Mouse (Mus musculus): Measurements from ENCODE around the gene Cacna1c. TPM values are rescaled to one million over a fixed set of nuclear protein-coding genes. Genes with fewer than 3 reads are reported as not detected.

The Cacna1c gene
- polyA plus RNA-seq, 1 experiment from 2014 or later: 9.3 TPM

- H3K9ac ChIP-seq: no peak overlapping the region
- H3K4me1 ChIP-seq: peaks cover 33% of the 10 kb centered on the region
- H3K4me2 ChIP-seq: no peak overlapping the region
- no peaks in the 10 kb centered on the region for H3K36me3 ChIP-seq
- H3K4me3 ChIP-seq: no peak overlapping the region
- WGBS: 88% methylated on average over 3 of the region's 3 CpGs
- no peak for ATAC-seq (ENCODE audit: insufficient number of reproducible peaks, insufficient read depth, low FRiP score, low TSS enrichment, low read depth)
- no peaks in the 10 kb centered on the region for H3K9me3 ChIP-seq
- H3K27me3 ChIP-seq: no peaks in the 10 kb centered on the region
- no peak overlapping the region for H3K27ac ChIP-seq
These were observed 153.4 kb downstream of the Cacna1c start for GRCm38 (mm10) chr6:119042803-119043202.

GRCm38 (mm10) chr6:119040961-119041360, 155.3 kb downstream of the Cacna1c start:
- Histone ChIP-seq H3K4me2 (no peak overlapping the region), H3K4me1 (peaks cover 40% of the 10 kb centered on the region), H3K9me3 (no peaks in the 10 kb centered on the region), H3K4me3 (no peak overlapping the region), H3K36me3 (no peaks in the 10 kb centered on the region), H3K27me3 (no peaks in the 10 kb centered on the region), H3K27ac (no peak overlapping the region), H3K9ac (no peak overlapping the region)
- WGBS: 57% methylated on average over 7 of the region's 7 CpGs
- no peak for ATAC-seq (ENCODE audit: insufficient number of reproducible peaks, insufficient read depth, low FRiP score, low TSS enrichment, low read depth)

GRCm38 (mm10) chr6:119039815-119040214, 156.4 kb downstream of the Cacna1c start:
- Histone ChIP-seq H3K9me3 (0 out of 2 replicates have a peak, but pooled peaks cover under 1% of the 10 kb centered on the region), H3K27me3 (no peaks in the 10 kb centered on the region), H3K4me3 (no peak overlapping the region), H3K4me1 (peaks cover 40% of the 10 kb centered on the region), H3K36me3 (peaks cover 7% of the 10 kb centered on the region), H3K4me2 (no peak overlapping the region), H3K9ac (no peak overlapping the region), H3K27ac (no peak overlapping the region)
- WGBS: 59% methylated on average over 7 of the region's 7 CpGs
- no peak for ATAC-seq (ENCODE audit: insufficient number of reproducible peaks, insufficient read depth, low FRiP score, low TSS enrichment, low read depth)

GRCm38 (mm10) chr6:119039293-119039692, 156.9 kb downstream of the Cacna1c start:
- peaks cover 12% of the 10 kb centered on the region for H3K36me3 ChIP-seq
- no peaks in the 10 kb centered on the region for H3K27me3 ChIP-seq
- peaks cover 40% of the 10 kb centered on the region for H3K4me1 ChIP-seq
- 0 out of 2 replicates have a peak, but pooled peaks cover 6% of the 10 kb centered on the region for H3K9me3 ChIP-seq
- H3K4me2 ChIP-seq: no peak overlapping the region
- no peak for ATAC-seq (ENCODE audit: insufficient number of reproducible peaks, insufficient read depth, low FRiP score, low TSS enrichment, low read depth)
- no peak overlapping the region for H3K4me3 ChIP-seq
- no peak overlapping the region for H3K27ac ChIP-seq
- no peak overlapping the region for H3K9ac ChIP-seq
- WGBS: 74% methylated on average over 5 of the region's 5 CpGs

- 0 out of 2 replicates have a peak, but pooled peaks cover 6% of the 10 kb centered on the region for H3K9me3 ChIP-seq
- H3K27ac ChIP-seq: no peak overlapping the region
- WGBS: 66% methylated on average over 6 of the region's 6 CpGs
- no peak overlapping the region for H3K4me3 ChIP-seq
- H3K4me1 ChIP-seq: peaks cover 40% of the 10 kb centered on the region
- no peak for ATAC-seq (ENCODE audit: insufficient number of reproducible peaks, insufficient read depth, low FRiP score, low TSS enrichment, low read depth)
- no peaks in the 10 kb centered on the region for H3K27me3 ChIP-seq
- no peak overlapping the region for H3K4me2 ChIP-seq
- H3K9ac ChIP-seq: no peak overlapping the region
- peaks cover 13% of the 10 kb centered on the region for H3K36me3 ChIP-seq
These were observed 158.4 kb downstream of the Cacna1c start for GRCm38 (mm10) chr6:119037815-119038214.

GRCm38 (mm10) chr6:119037047-119037446, 159.2 kb downstream of the Cacna1c start:
- Histone ChIP-seq H3K4me1 (peaks cover 34% of the 10 kb centered on the region), H3K9me3 (0 out of 2 replicates have a peak, but pooled peaks cover 6% of the 10 kb centered on the region), H3K36me3 (peaks cover 14% of the 10 kb centered on the region), H3K27ac (no peak overlapping the region), H3K9ac (no peak overlapping the region), H3K4me2 (no peak overlapping the region), H3K4me3 (no peak overlapping the region), H3K27me3 (no peaks in the 10 kb centered on the region)
- whole genome bisulfite sequencing: 65% methylated on average over 2 of the region's 2 CpGs
- ATAC-seq (ENCODE audit: insufficient number of reproducible peaks, insufficient read depth, low FRiP score, low TSS enrichment, low read depth): no peak

- Histone ChIP-seq H3K36me3 (peaks cover 14% of the 10 kb centered on the region), H3K4me1 (peaks cover 22% of the 10 kb centered on the region), H3K27ac (no peak overlapping the region), H3K4me2 (no peak overlapping the region), H3K9me3 (0 out of 2 replicates have a peak, but pooled peaks cover 6% of the 10 kb centered on the region), H3K27me3 (no peaks in the 10 kb centered on the region), H3K4me3 (no peak overlapping the region), H3K9ac (no peak overlapping the region)
- 91% methylated on average over 6 of the region's 6 CpGs for WGBS
- no peak for ATAC-seq (ENCODE audit: insufficient number of reproducible peaks, insufficient read depth, low FRiP score, low TSS enrichment, low read depth)
These were observed 160.9 kb downstream of the Cacna1c start for GRCm38 (mm10) chr6:119035361-119035760.

GRCm38 (mm10) chr6:119034947-119035346, 161.3 kb downstream of the Cacna1c start:
- ATAC-seq (ENCODE audit: insufficient number of reproducible peaks, insufficient read depth, low FRiP score, low TSS enrichment, low read depth): no peak
- no peak overlapping the region for H3K4me3 ChIP-seq
- 82% methylated on average over 2 of the region's 2 CpGs for WGBS
- H3K36me3 ChIP-seq: peaks cover 14% of the 10 kb centered on the region
- H3K27ac ChIP-seq: no peak overlapping the region
- no peak overlapping the region for H3K4me2 ChIP-seq
- H3K27me3 ChIP-seq: no peaks in the 10 kb centered on the region
- H3K9me3 ChIP-seq: 0 out of 2 replicates have a peak, but pooled peaks cover 6% of the 10 kb centered on the region
- H3K9ac ChIP-seq: no peak overlapping the region
- peaks cover 21% of the 10 kb centered on the region for H3K4me1 ChIP-seq

- Histone ChIP-seq H3K4me2 (no peak overlapping the region), H3K9me3 (no peaks in the 10 kb centered on the region), H3K27me3 (no peaks in the 10 kb centered on the region), H3K36me3 (0 out of 2 replicates have a peak, but pooled peaks cover 2% of the 10 kb centered on the region), H3K9ac (no peak overlapping the region), H3K4me3 (no peak overlapping the region), H3K27ac (no peak overlapping the region), H3K4me1 (peaks cover 7% of the 10 kb centered on the region)
- ATAC-seq (ENCODE audit: insufficient number of reproducible peaks, insufficient read depth, low FRiP score, low TSS enrichment, low read depth): no peak
- 72% methylated on average over 6 of the region's 6 CpGs for WGBS
These were observed 168.3 kb downstream of the Cacna1c start for GRCm38 (mm10) chr6:119027880-119028279.

- Histone ChIP-seq H3K4me3 (no peak overlapping the region), H3K4me1 (peaks cover 27% of the 10 kb centered on the region), H3K27me3 (no peaks in the 10 kb centered on the region), H3K36me3 (no peaks in the 10 kb centered on the region), H3K4me2 (no peak overlapping the region), H3K9ac (no peak overlapping the region), H3K9me3 (no peaks in the 10 kb centered on the region), H3K27ac (no peak overlapping the region)
- ATAC-seq (ENCODE audit: insufficient number of reproducible peaks, insufficient read depth, low FRiP score, low TSS enrichment, low read depth): no peak
- WGBS: 73% methylated on average over 2 of the region's 2 CpGs
These were observed 173.4 kb downstream of the Cacna1c start for GRCm38 (mm10) chr6:119022850-119023249.

- 70% methylated on average over 8 of the region's 8 CpGs for WGBS
- no peak for ATAC-seq (ENCODE audit: insufficient number of reproducible peaks, insufficient read depth, low FRiP score, low TSS enrichment, low read depth)
- no peaks in the 10 kb centered on the region for H3K9me3 ChIP-seq
These were observed 175.0 kb downstream of the Cacna1c start for GRCm38 (mm10) chr6:119021226-119021625.

GRCm38 (mm10) chr6:119018956-119019355, 177.3 kb downstream of the Cacna1c start:
- Histone ChIP-seq H3K27ac (no peak overlapping the region), H3K4me3 (no peak overlapping the region), H3K36me3 (no peaks in the 10 kb centered on the region), H3K27me3 (no peaks in the 10 kb centered on the region), H3K9me3 (no peaks in the 10 kb centered on the region), H3K4me1 (peaks cover 45% of the 10 kb centered on the region), H3K4me2 (no peak overlapping the region), H3K9ac (no peak overlapping the region)
- no peak for ATAC-seq (ENCODE audit: insufficient number of reproducible peaks, insufficient read depth, low FRiP score, low TSS enrichment, low read depth)
- 87% methylated on average over 6 of the region's 6 CpGs for whole genome bisulfite sequencing

More at GRCm38 (mm10) chr6:119021226-119021625, 175.0 kb downstream of the Cacna1c start:
- no peak overlapping the region for H3K27ac ChIP-seq
- H3K4me3 ChIP-seq: no peak overlapping the region
- no peaks in the 10 kb centered on the region for H3K27me3 ChIP-seq
- H3K9ac ChIP-seq: no peak overlapping the region
- H3K4me2 ChIP-seq: no peak overlapping the region
- H3K36me3 ChIP-seq: no peaks in the 10 kb centered on the region
- peaks cover 33% of the 10 kb centered on the region for H3K4me1 ChIP-seq

Measured in embryonic facial prominence, embryonic 13.5 days (tissue).